Mouse (Mus musculus): ENCODE data around the gene Dnajc8.

Dnajc8 gene

GRCm38 (mm10) chr4:132535406-132536121 lies at the start of gene Dnajc8:
Dnajc8 (plus strand) TSS chr4:132535550.
- DNase-seq (ENCODE audit: extremely low spot score), result peak; percentile 89

GRCm38 (mm10) chr4:132488521-132488920 lies 46.8 kb upstream of the Dnajc8 start:
- no peak for DNase-seq (ENCODE audit: extremely low spot score)

- no peak for DNase-seq (ENCODE audit: extremely low spot score)
Observed at GRCm38 (mm10) chr4:132488976-132489375, 46.4 kb upstream of the Dnajc8 start.

GRCm38 (mm10) chr4:132490273-132491010 lies 44.9 kb upstream of the Dnajc8 start:
- DNase-seq (ENCODE audit: extremely low spot score), result no peak

GRCm38 (mm10) chr4:132491057-132491456 lies 44.3 kb upstream of the Dnajc8 start:
- DNase-seq (ENCODE audit: extremely low spot score), result no peak

GRCm38 (mm10) chr4:132491748-132492147 lies 43.6 kb upstream of the Dnajc8 start:
- DNase-seq (ENCODE audit: extremely low spot score), result no peak

GRCm38 (mm10) chr4:132492178-132493060 lies 42.9 kb upstream of the Dnajc8 start:
- no peak for DNase-seq (ENCODE audit: extremely low spot score)

GRCm38 (mm10) chr4:132494271-132494918 lies 41.0 kb upstream of the Dnajc8 start:
- no peak for DNase-seq (ENCODE audit: extremely low spot score)

GRCm38 (mm10) chr4:132501639-132502038 lies 33.7 kb upstream of the Dnajc8 start:
- DNase-seq (ENCODE audit: extremely low spot score), result no peak

- no peak for DNase-seq (ENCODE audit: extremely low spot score)
Observed at GRCm38 (mm10) chr4:132503344-132503743, 32.0 kb upstream of the Dnajc8 start.

GRCm38 (mm10) chr4:132505034-132505738 lies 30.2 kb upstream of the Dnajc8 start:
- DNase-seq (ENCODE audit: extremely low spot score), result no peak

GRCm38 (mm10) chr4:132505800-132506199 lies 29.6 kb upstream of the Dnajc8 start:
- DNase-seq (ENCODE audit: extremely low spot score), result no peak

- no peak for DNase-seq (ENCODE audit: extremely low spot score)
Observed at GRCm38 (mm10) chr4:132506250-132506649, 29.1 kb upstream of the Dnajc8 start.

- DNase-seq (ENCODE audit: extremely low spot score), result no peak
Observed at GRCm38 (mm10) chr4:132507210-132507609, 28.1 kb upstream of the Dnajc8 start.

- peak; percentile 92 for DNase-seq (ENCODE audit: extremely low spot score)
Observed at GRCm38 (mm10) chr4:132509621-132510296, 25.6 kb upstream of the Dnajc8 start.

GRCm38 (mm10) chr4:132510352-132510798 lies 25.0 kb upstream of the Dnajc8 start, which contains the start of gene Sesn2:
Sesn2 (minus strand) TSS chr4:132510501.
- DNase-seq (ENCODE audit: extremely low spot score), result peak; percentile 95

- DNase-seq (ENCODE audit: extremely low spot score), result no peak
Observed at GRCm38 (mm10) chr4:132512080-132512479, 23.3 kb upstream of the Dnajc8 start.

- no peak for DNase-seq (ENCODE audit: extremely low spot score)
Observed at GRCm38 (mm10) chr4:132513395-132514273, 21.7 kb upstream of the Dnajc8 start.

GRCm38 (mm10) chr4:132514555-132515135 lies 20.7 kb upstream of the Dnajc8 start:
- peak; percentile 91 for DNase-seq (ENCODE audit: extremely low spot score)

All from embryo, embryonic 9.5 days (tissue).